Mouse (Mus musculus): ENCODE measurements around the gene Lrig1. TPM values are rescaled to one million over a fixed set of nuclear protein-coding genes. Genes with fewer than 3 reads are reported as not detected.

The Lrig1 gene
- 8.0 TPM for polyA plus RNA-seq (2015; fragmentation: Illumina TruSeq; extraction: RNeasy Lipid Tissue Mini Kit (QIAGEN cat#74804); ENCODE audit: insufficient read depth, low replicate concordance)

DNA sequence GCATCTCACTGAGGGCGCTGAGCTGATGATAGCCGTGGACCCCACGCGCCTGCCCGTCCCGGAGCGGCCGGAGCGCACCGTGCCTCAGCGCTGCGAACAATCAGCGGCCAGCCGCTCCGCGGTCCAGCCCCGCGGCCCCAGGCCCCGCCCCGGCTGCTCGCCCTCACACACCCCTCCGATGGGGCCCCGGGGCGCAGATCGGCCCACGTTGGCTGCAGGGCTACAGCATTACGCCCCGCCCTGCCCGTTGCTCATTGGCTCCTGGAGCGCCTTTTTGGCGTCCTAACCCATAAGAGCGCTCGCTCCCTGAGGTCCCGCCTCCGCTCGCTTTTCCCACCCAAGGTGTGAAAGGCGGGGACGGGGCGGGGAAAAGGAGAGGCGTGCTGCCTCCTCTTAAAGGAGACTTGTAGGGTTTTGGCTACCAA is at the start of gene Lrig1:
Gene Lrig1 (minus strand): TSS at position 92 of the 425 bp plus-strand sequence.

Other genes with a start within 250 kb of the Lrig1 start
- gene Slc25a26, start 199.8 kb downstream of the Lrig1 start, polyA plus RNA-seq (2015; fragmentation: Illumina TruSeq; extraction: RNeasy Lipid Tissue Mini Kit (QIAGEN cat#74804); ENCODE audit: insufficient read depth, low replicate concordance), result 11.6 TPM

Data from spleen, adult 10 weeks (tissue).